Mouse (Mus musculus): ENCODE measurements around the gene Edem2. TPM values are rescaled to one million over a fixed set of nuclear protein-coding genes. Genes with fewer than 3 reads are reported as not detected.

Edem2 gene
- polyA plus RNA-seq, 1 experiment from 2014 or later, result 39.4 TPM

GRCm38 (mm10) chr2:155686572-155686971 is 42.7 kb downstream of the Edem2 start:
- ATAC-seq (ENCODE audit: insufficient number of reproducible peaks, low FRiP score, low TSS enrichment, low read depth), result no peak
- no peaks in the 10 kb centered on the region for H3K9me3 ChIP-seq (replicated peaks)
- no peak overlapping the region for H3K4me3 ChIP-seq (replicated peaks)
- no peaks in the 10 kb centered on the region; the same call in none of the 2 replicates for H3K36me3 ChIP-seq
- H3K27ac ChIP-seq (replicated peaks), result no peak overlapping the region
- peaks cover 19% of the 10 kb centered on the region for H3K4me1 ChIP-seq
- H3K9ac ChIP-seq, result no peak overlapping the region
- H3K4me2 ChIP-seq (replicated peaks), result no peak overlapping the region
- no peaks in the 10 kb centered on the region for H3K27me3 ChIP-seq
- 81% methylated on average over 5 of the region's 5 CpGs for WGBS

- Histone ChIP-seq H3K27ac (replicated peaks) (no peak overlapping the region), H3K36me3 (no peaks in the 10 kb centered on the region; the same call in 1 of the 2 replicates), H3K27me3 (no peaks in the 10 kb centered on the region), H3K9me3 (replicated peaks) (no peaks in the 10 kb centered on the region), H3K9ac (no peak overlapping the region), H3K4me1 (no peaks in the 10 kb centered on the region), H3K4me2 (replicated peaks) (no peak overlapping the region), H3K4me3 (replicated peaks) (no peak overlapping the region)
- ATAC-seq (ENCODE audit: insufficient number of reproducible peaks, low FRiP score, low TSS enrichment, low read depth), result no peak
- 93% methylated on average over 5 of the region's 5 CpGs for WGBS
Observed at GRCm38 (mm10) chr2:155683821-155684220, 45.5 kb downstream of the Edem2 start.

GRCm38 (mm10) chr2:155683137-155683536 is 46.1 kb downstream of the Edem2 start:
- Histone ChIP-seq H3K36me3 (no peaks in the 10 kb centered on the region; the same call in 1 of the 2 replicates), H3K4me3 (replicated peaks) (no peak overlapping the region), H3K27me3 (no peaks in the 10 kb centered on the region), H3K4me1 (no peaks in the 10 kb centered on the region), H3K9me3 (replicated peaks) (no peaks in the 10 kb centered on the region), H3K4me2 (replicated peaks) (no peak overlapping the region), H3K27ac (replicated peaks) (no peak overlapping the region), H3K9ac (no peak overlapping the region)
- WGBS, result 77% methylated on average over 3 of the region's 3 CpGs
- ATAC-seq (ENCODE audit: insufficient number of reproducible peaks, low FRiP score, low TSS enrichment, low read depth), result no peak

- Histone ChIP-seq H3K4me2 (replicated peaks) (no peak overlapping the region), H3K36me3 (no peaks in the 10 kb centered on the region; the same call in 1 of the 2 replicates), H3K9me3 (replicated peaks) (no peaks in the 10 kb centered on the region), H3K27me3 (no peaks in the 10 kb centered on the region), H3K4me1 (no peaks in the 10 kb centered on the region), H3K4me3 (replicated peaks) (no peak overlapping the region), H3K9ac (no peak overlapping the region), H3K27ac (replicated peaks) (no peak overlapping the region)
- WGBS, result 87% methylated on average over 2 of the region's 2 CpGs
- no peak for ATAC-seq (ENCODE audit: insufficient number of reproducible peaks, low FRiP score, low TSS enrichment, low read depth)
Observed at GRCm38 (mm10) chr2:155681874-155682273, 47.4 kb downstream of the Edem2 start.

- Histone ChIP-seq H3K9ac (no peak overlapping the region), H3K36me3 (no peaks in the 10 kb centered on the region; the same call in 1 of the 2 replicates), H3K9me3 (replicated peaks) (no peaks in the 10 kb centered on the region), H3K27me3 (no peaks in the 10 kb centered on the region), H3K4me1 (no peaks in the 10 kb centered on the region), H3K27ac (replicated peaks) (no peak overlapping the region), H3K4me2 (replicated peaks) (no peak overlapping the region), H3K4me3 (replicated peaks) (no peak overlapping the region)
- WGBS, result 65% methylated on average over 8 of the region's 8 CpGs
- no peak for ATAC-seq (ENCODE audit: insufficient number of reproducible peaks, low FRiP score, low TSS enrichment, low read depth)
Observed at GRCm38 (mm10) chr2:155681194-155681593, 48.1 kb downstream of the Edem2 start.

GRCm38 (mm10) chr2:155680591-155680990 is 48.7 kb downstream of the Edem2 start:
- H3K27me3 ChIP-seq, result no peaks in the 10 kb centered on the region
- H3K36me3 ChIP-seq, result no peaks in the 10 kb centered on the region; the same call in 1 of the 2 replicates
- no peak overlapping the region for H3K9ac ChIP-seq
- no peak overlapping the region for H3K4me2 ChIP-seq (replicated peaks)
- H3K4me1 ChIP-seq, result no peaks in the 10 kb centered on the region
- H3K27ac ChIP-seq (replicated peaks), result no peak overlapping the region
- no peak overlapping the region for H3K4me3 ChIP-seq (replicated peaks)
- ATAC-seq (ENCODE audit: insufficient number of reproducible peaks, low FRiP score, low TSS enrichment, low read depth), result no peak
- no peaks in the 10 kb centered on the region for H3K9me3 ChIP-seq (replicated peaks)
- 58% methylated on average over 5 of the region's 5 CpGs for WGBS

GRCm38 (mm10) chr2:155679586-155680110 is 49.6 kb downstream of the Edem2 start:
- H3K9me3 ChIP-seq (replicated peaks), result no peaks in the 10 kb centered on the region
- H3K9ac ChIP-seq, result no peak overlapping the region
- no peaks in the 10 kb centered on the region; the same call in 1 of the 2 replicates for H3K36me3 ChIP-seq
- H3K27me3 ChIP-seq, result no peaks in the 10 kb centered on the region
- no peaks in the 10 kb centered on the region for H3K4me1 ChIP-seq
- 90% methylated on average over 4 of the region's 4 CpGs for WGBS
- H3K4me3 ChIP-seq (replicated peaks), result no peak overlapping the region
- no peak for ATAC-seq (ENCODE audit: insufficient number of reproducible peaks, low FRiP score, low TSS enrichment, low read depth)
- no peak overlapping the region for H3K27ac ChIP-seq (replicated peaks)
- no peak overlapping the region for H3K4me2 ChIP-seq (replicated peaks)

- 72% methylated on average over 4 of the region's 4 CpGs for WGBS
- Histone ChIP-seq H3K9ac (no peak overlapping the region), H3K36me3 (peaks cover 23% of the 10 kb centered on the region), H3K9me3 (replicated peaks) (no peaks in the 10 kb centered on the region), H3K4me2 (replicated peaks) (no peak overlapping the region), H3K4me3 (replicated peaks) (no peak overlapping the region), H3K27ac (replicated peaks) (no peak overlapping the region), H3K4me1 (no peaks in the 10 kb centered on the region), H3K27me3 (no peaks in the 10 kb centered on the region)
- ATAC-seq (ENCODE audit: insufficient number of reproducible peaks, low FRiP score, low TSS enrichment, low read depth), result no peak
Observed at GRCm38 (mm10) chr2:155675118-155675517, 54.2 kb downstream of the Edem2 start.

- no peak overlapping the region for H3K4me3 ChIP-seq (replicated peaks)
- peaks cover 24% of the 10 kb centered on the region for H3K36me3 ChIP-seq
- H3K9me3 ChIP-seq (replicated peaks), result no peaks in the 10 kb centered on the region
- no peak overlapping the region for H3K9ac ChIP-seq
- no peak overlapping the region for H3K27ac ChIP-seq (replicated peaks)
- no peaks in the 10 kb centered on the region for H3K27me3 ChIP-seq
- no peaks in the 10 kb centered on the region for H3K4me1 ChIP-seq
- H3K4me2 ChIP-seq (replicated peaks), result no peak overlapping the region
- no peak for ATAC-seq (ENCODE audit: insufficient number of reproducible peaks, low FRiP score, low TSS enrichment, low read depth)
- WGBS, result 16% methylated on average over 2 of the region's 2 CpGs
Observed at GRCm38 (mm10) chr2:155673546-155673945, 55.7 kb downstream of the Edem2 start.

GRCm38 (mm10) chr2:155671236-155671635 is 58.0 kb downstream of the Edem2 start:
- WGBS, result 86% methylated on average over 4 of the region's 4 CpGs

GRCm38 (mm10) chr2:155668461-155668860 is 60.8 kb downstream of the Edem2 start:
- peaks cover 67% of the 10 kb centered on the region for H3K36me3 ChIP-seq
- 82% methylated on average over 4 of the region's 4 CpGs for WGBS
- H3K9me3 ChIP-seq (replicated peaks), result no peaks in the 10 kb centered on the region
- ATAC-seq (ENCODE audit: insufficient number of reproducible peaks, low FRiP score, low TSS enrichment, low read depth), result no peak
- H3K27me3 ChIP-seq, result no peaks in the 10 kb centered on the region
- no peak overlapping the region for H3K4me3 ChIP-seq (replicated peaks)
- no peak overlapping the region for H3K4me2 ChIP-seq (replicated peaks)
- H3K4me1 ChIP-seq, result no peaks in the 10 kb centered on the region
- H3K27ac ChIP-seq (replicated peaks), result no peak overlapping the region
- H3K9ac ChIP-seq, result no peak overlapping the region

More at GRCm38 (mm10) chr2:155671236-155671635, 58.0 kb downstream of the Edem2 start:
- Histone ChIP-seq H3K4me1 (no peaks in the 10 kb centered on the region), H3K9ac (no peak overlapping the region), H3K27me3 (no peaks in the 10 kb centered on the region), H3K9me3 (replicated peaks) (no peaks in the 10 kb centered on the region), H3K36me3 (peaks cover 44% of the 10 kb centered on the region), H3K27ac (replicated peaks) (no peak overlapping the region), H3K4me3 (replicated peaks) (no peak overlapping the region), H3K4me2 (replicated peaks) (no peak overlapping the region)
- ATAC-seq (ENCODE audit: insufficient number of reproducible peaks, low FRiP score, low TSS enrichment, low read depth), result no peak

GRCm38 (mm10) chr2:155667881-155668280 is 61.4 kb downstream of the Edem2 start:
- H3K36me3 ChIP-seq, result peaks cover 68% of the 10 kb centered on the region
- no peak for ATAC-seq (ENCODE audit: insufficient number of reproducible peaks, low FRiP score, low TSS enrichment, low read depth)
- H3K9me3 ChIP-seq (replicated peaks), result no peaks in the 10 kb centered on the region
- no peaks in the 10 kb centered on the region for H3K27me3 ChIP-seq
- no peak overlapping the region for H3K4me3 ChIP-seq (replicated peaks)
- WGBS, result 97% methylated on average over 8 of the region's 8 CpGs
- H3K9ac ChIP-seq, result no peak overlapping the region
- H3K27ac ChIP-seq (replicated peaks), result no peak overlapping the region
- H3K4me1 ChIP-seq, result no peaks in the 10 kb centered on the region
- H3K4me2 ChIP-seq (replicated peaks), result no peak overlapping the region
